Mouse (Mus musculus) gastrocnemius, postnatal 4 days (tissue): ENCODE data around the gene Igsf9b. TPM values are rescaled to one million over a fixed set of nuclear protein-coding genes. Genes with fewer than 3 reads are reported as not detected.

Experiments used
- DNase-seq, 2 experiments: peaks; one replicate each; pipeline ENCODE4 v3.0.0; 2021 to 2022; ENCODE audit warnings: low spot score in 2 of 2, mixed read lengths in 2 of 2
- total RNA-seq, 2 experiments: library from RNA; stranded (reverse); gene quantifications; 2 replicates each; pipeline ENCODE4 v1.2.3; 2021

The Igsf9b gene
- total RNA-seq, 2 experiments from 2014 or later, result 7.1 to 8.3 TPM

- DNase-seq, result no peak
These were observed 31.4 kb downstream of the Igsf9b start for GRCm38 (mm10) chr9:27330374-27330773.

- DNase-seq, result no peak
These were observed 32.5 kb downstream of the Igsf9b start for GRCm38 (mm10) chr9:27331538-27331937.

GRCm38 (mm10) chr9:27334895-27335294, 35.9 kb downstream of the Igsf9b start:
- no peak for DNase-seq

- DNase-seq, result no peak
These were observed 38.1 kb downstream of the Igsf9b start for GRCm38 (mm10) chr9:27336962-27337636.

GRCm38 (mm10) chr9:27339168-27339567, 40.2 kb downstream of the Igsf9b start:
- DNase-seq, result no peak

- DNase-seq, result no peak
These were observed 47.7 kb downstream of the Igsf9b start for GRCm38 (mm10) chr9:27346541-27347269.

GRCm38 (mm10) chr9:27353082-27353481, 54.1 kb downstream of the Igsf9b start:
- no peak for DNase-seq

- DNase-seq, result no peak
These were observed 58.9 kb downstream of the Igsf9b start for GRCm38 (mm10) chr9:27357893-27358292.

- no peak for DNase-seq
These were observed 68.2 kb downstream of the Igsf9b start for GRCm38 (mm10) chr9:27367231-27367630.

GRCm38 (mm10) chr9:27369108-27369507, 70.1 kb downstream of the Igsf9b start:
- DNase-seq, result no peak

- no peak for DNase-seq
These were observed 76.7 kb downstream of the Igsf9b start for GRCm38 (mm10) chr9:27375746-27376145.

- DNase-seq, result no peak
These were observed 87.9 kb downstream of the Igsf9b start for GRCm38 (mm10) chr9:27386951-27387350.

GRCm38 (mm10) chr9:27396500-27396899, 97.5 kb downstream of the Igsf9b start, which contains the start of gene Spata19:
Spata19 (plus strand) TSS chr9:27396800.
- DNase-seq, result no peak

- no peak for DNase-seq
These were observed 102.2 kb downstream of the Igsf9b start for GRCm38 (mm10) chr9:27401169-27401568.

Other genes with a start within 250 kb of the Igsf9b start
- gene Jam3, start 143.8 kb upstream of the Igsf9b start, total RNA-seq, result 10 to 100 TPM; 52.0 to 55.6 TPM
- gene Spata19, start 97.6 kb downstream of the Igsf9b start, total RNA-seq, result not detected